Mouse (Mus musculus) lung, postnatal 0 days (tissue): ENCODE results near the gene Lhfp. TPM values are rescaled to one million over a fixed set of nuclear protein-coding genes. Genes with fewer than 3 reads are reported as not detected.
A peak's percentile ranks its signal among the peaks of the same experiment; 100 is the strongest.

Source experiments
- ATAC-seq: fragments of 200-750 bp; cut with Nextera tagmentation; 2 replicates; pipeline ENCODE4 v1.8.0; 2017; ENCODE audit warnings: moderate library complexity
- DNase-seq: peaks from one replicate; pipeline ENCODE4 v3.0.0-alpha.2; 2016; ENCODE audit warnings: low spot score
- H3K27ac ChIP-seq: fragments of 300-500 bp; sonication (generic); 2 replicates; pipeline ENCODE4 v1.5.1; 2014; ENCODE audit warnings: antibody characterized with exemption, mild to moderate bottlenecking, low read length, mixed read lengths
- H3K27me3 ChIP-seq: fragments of 300-500 bp; sonication (generic); replicated peaks from 2 replicates; pipeline ENCODE4 v1.6.1; 2014; ENCODE audit warnings: low read length, mixed read lengths; ENCODE audit not compliant: insufficient read depth
- H3K36me3 ChIP-seq: fragments of 300-500 bp; sonication (generic); 2 replicates; pipeline ENCODE4 v1.6.1; 2014; ENCODE audit warnings: low read length, mixed read lengths; ENCODE audit not compliant: insufficient read depth
- H3K4me1 ChIP-seq: fragments of 300-500 bp; sonication (generic); 2 replicates; pipeline ENCODE4 v1.6.1; 2014; ENCODE audit warnings: antibody characterized with exemption, low read depth, low read length, mixed read lengths; ENCODE audit not compliant: insufficient read depth
- H3K4me2 ChIP-seq: fragments of 300-500 bp; sonication (generic); replicated peaks from 2 replicates; pipeline ENCODE4 v1.6.1; 2014; ENCODE audit warnings: low read depth, mild to moderate bottlenecking, low read length, moderate library complexity, mixed read lengths
- H3K4me3 ChIP-seq: fragments of 300-500 bp; sonication (generic); 2 replicates; pipeline ENCODE4 v1.5.1; 2014; ENCODE audit warnings: low read depth, low read length
- H3K9ac ChIP-seq: fragments of 300-500 bp; sonication (generic); replicated peaks from 2 replicates; pipeline ENCODE4 v1.6.1; 2014; ENCODE audit warnings: low read depth, mild to moderate bottlenecking
- H3K9me3 ChIP-seq: fragments of 300-500 bp; sonication (generic); 2 replicates; pipeline ENCODE4 v1.6.1; 2016; ENCODE audit warnings: low read length, mixed read lengths
- CTCF ChIP-seq: IDR thresholded peaks from 2 replicates; pipeline ENCODE4 v1.5.1; 2016; ENCODE audit warnings: antibody characterized with exemption, mild to moderate bottlenecking
- EP300 ChIP-seq: IDR thresholded peaks from 2 replicates; pipeline ENCODE4 v1.6.1; 2016; ENCODE audit warnings: antibody characterized with exemption, mild to moderate bottlenecking, control low read depth
- WGBS: fragments of 180-500 bp; shearing (Covaris S2); extraction: QIAGEN DNeasy Blood & Tissue Kit; methylation state at CpG from one replicate; pipeline ENCODE4 v1.1.7; 2014; 5-methylcytosine and 5-hydroxymethylcytosine counted together
- polyA plus RNA-seq: library from polyadenylated mRNA; unstranded; fragments of >200 nt; fragmentation: Nextera tagmentation; extraction: Ambion mirVana; gene quantifications from 2 replicates; pipeline ENCODE4 v1.2.1, GENCODE M21; 2015

Lhfp gene
- polyA plus RNA-seq, 1 experiment from 2014 or later, result 178 TPM

DNA sequence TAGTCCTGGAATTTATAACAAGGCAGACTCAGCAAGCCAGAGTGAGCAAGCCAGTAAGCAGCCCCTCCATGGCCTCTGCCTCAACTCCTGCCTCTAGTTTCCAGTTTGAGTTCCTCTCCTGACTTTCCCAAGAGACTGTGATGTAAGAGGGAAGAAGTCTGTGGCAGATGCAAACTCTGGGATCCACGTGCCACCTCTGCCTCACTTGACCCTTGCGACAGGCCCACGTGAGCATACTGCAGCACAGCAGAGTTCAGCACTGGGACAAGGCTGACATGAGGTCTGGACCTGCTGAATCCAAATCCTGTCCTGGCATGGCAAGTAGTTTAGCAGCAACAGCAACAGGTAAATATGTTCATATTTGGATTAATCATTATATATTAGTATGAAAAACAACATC lies 41.3 kb upstream of the Lhfp start:
- TF ChIP-seq CTCF (no peak), EP300 (no peak)
- Histone ChIP-seq H3K9ac (no peak overlapping the region), H3K4me2 (no peak overlapping the region), H3K27ac (no peak overlapping the region), H3K4me3 (no peak overlapping the region), H3K27me3 (no peaks in the 10 kb centered on the region), H3K4me1 (no peaks in the 10 kb centered on the region), H3K36me3 (peaks cover 27% of the 10 kb centered on the region), H3K9me3 (no peaks in the 10 kb centered on the region)
- no peak for DNase-seq
- WGBS, result 69% methylated on average over 3 of the region's 3 CpGs
- ATAC-seq, result no peak

GRCm38 (mm10) chr3:53002076-53002475 lies 39.3 kb upstream of the Lhfp start:
- no peak for ATAC-seq
- peak; percentile 6 for DNase-seq
- Histone ChIP-seq H3K4me2 (no peak overlapping the region), H3K9me3 (no peaks in the 10 kb centered on the region), H3K4me3 (no peak overlapping the region), H3K36me3 (peaks cover 19% of the 10 kb centered on the region), H3K27ac (no peak overlapping the region), H3K4me1 (no peaks in the 10 kb centered on the region), H3K9ac (no peak overlapping the region), H3K27me3 (no peaks in the 10 kb centered on the region)
- TF ChIP-seq EP300 (no peak), CTCF (no peak)
- 65% methylated on average over 6 of the region's 6 CpGs for WGBS

- Histone ChIP-seq H3K4me2 (no peak overlapping the region), H3K4me3 (no peak overlapping the region), H3K4me1 (no peaks in the 10 kb centered on the region), H3K36me3 (peaks cover 21% of the 10 kb centered on the region), H3K27me3 (no peaks in the 10 kb centered on the region), H3K9me3 (no peaks in the 10 kb centered on the region), H3K9ac (no peak overlapping the region), H3K27ac (no peak overlapping the region)
- ATAC-seq, result peak; percentile 52; the same call in 1 of the 2 replicates
- TF ChIP-seq EP300 (no peak), CTCF (peak; percentile 83)
- DNase-seq, result peak; percentile 82
- WGBS, result 66% methylated on average over 2 of the region's 2 CpGs
These were observed 36.8 kb upstream of the Lhfp start for GRCm38 (mm10) chr3:53004406-53005114.

- Histone ChIP-seq H3K36me3 (peaks cover 11% of the 10 kb centered on the region; the same call in 1 of the 2 replicates), H3K4me3 (no peak overlapping the region), H3K27ac (no peak overlapping the region), H3K9me3 (no peaks in the 10 kb centered on the region), H3K9ac (no peak overlapping the region), H3K4me1 (no peaks in the 10 kb centered on the region), H3K4me2 (no peak overlapping the region), H3K27me3 (no peaks in the 10 kb centered on the region)
- 90% methylated on average over 8 of the region's 8 CpGs for WGBS
- DNase-seq (no peak), ATAC-seq (no peak)
- TF ChIP-seq EP300 (no peak), CTCF (no peak)
These were observed 33.9 kb upstream of the Lhfp start for GRCm38 (mm10) chr3:53007411-53007810.

DNA sequence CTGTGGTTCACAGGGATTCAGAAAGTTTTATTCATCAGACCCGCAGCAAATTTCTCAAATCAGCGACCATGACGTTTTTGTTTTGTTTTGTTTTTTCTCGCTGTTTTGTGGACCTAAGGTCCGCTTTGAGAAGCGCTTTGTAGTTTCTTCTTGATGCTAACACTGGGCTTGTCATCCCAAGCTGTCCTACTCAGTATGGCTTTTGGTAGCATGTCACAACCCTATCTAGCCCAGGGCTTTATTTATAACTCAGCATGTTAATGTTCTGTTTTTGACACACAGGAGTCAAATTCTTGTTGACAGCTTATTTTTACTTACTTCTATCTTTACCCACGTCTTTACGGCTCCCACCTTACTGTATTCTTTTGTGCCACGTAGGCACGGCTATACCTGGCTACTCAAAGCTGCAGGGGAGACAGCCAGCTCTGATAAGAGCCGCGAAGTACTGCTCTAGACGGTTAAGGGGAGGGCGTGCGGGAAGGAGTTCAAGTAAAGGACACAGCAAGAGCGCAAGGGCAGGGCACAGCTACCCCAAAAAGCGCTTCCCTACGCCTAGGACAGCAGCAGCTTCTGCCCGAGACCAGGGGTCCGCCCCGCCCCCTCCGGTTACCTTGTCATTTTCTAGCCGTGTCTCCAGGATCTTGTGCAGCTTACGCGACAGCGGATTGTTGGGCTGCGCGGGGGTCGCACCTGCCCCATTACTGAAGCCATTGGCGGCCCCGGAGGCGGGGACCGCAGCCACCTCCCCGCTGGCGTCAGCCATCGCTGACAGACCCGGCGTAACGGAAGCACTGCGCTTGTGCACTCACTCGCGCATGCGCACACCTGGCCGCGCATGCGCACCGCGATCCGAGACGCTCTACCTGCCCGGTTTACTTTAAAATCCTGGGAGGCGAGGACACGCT lies 24.6 kb upstream of the Lhfp start, which contains the start of gene Cog6:
Cog6 (minus strand) TSS at position 802 of the 905 bp plus-strand sequence.
- H3K9me3 ChIP-seq, result no peaks in the 10 kb centered on the region
- peak within 1 kb of the TSS; percentile 72 for H3K27ac ChIP-seq
- no peaks in the 10 kb centered on the region for H3K27me3 ChIP-seq
- H3K4me1 ChIP-seq, result peaks cover 3% of the 10 kb centered on the region; the same call in 1 of the 2 replicates
- DNase-seq (peak; percentile 94), ATAC-seq (peak; percentile 95)
- peak within 1 kb of the TSS; percentile 73 for H3K4me2 ChIP-seq
- 4% methylated on average over 53 of the region's 53 CpGs for WGBS
- H3K4me3 ChIP-seq, result peak within 1 kb of the TSS; percentile 68
- H3K9ac ChIP-seq, result peak within 1 kb of the TSS; percentile 50
- TF ChIP-seq CTCF, result no peak
- TF ChIP-seq EP300, result no peak
- peaks cover 13% of the 10 kb centered on the region; the same call in 1 of the 2 replicates for H3K36me3 ChIP-seq

GRCm38 (mm10) chr3:53027333-53027732 lies 14.0 kb upstream of the Lhfp start:
- ATAC-seq (no peak), DNase-seq (no peak)
- H3K27me3 ChIP-seq, result no peaks in the 10 kb centered on the region
- no peak overlapping the region for H3K9ac ChIP-seq
- H3K4me2 ChIP-seq, result no peak overlapping the region
- TF ChIP-seq CTCF (no peak), EP300 (no peak)
- no peak overlapping the region for H3K27ac ChIP-seq
- WGBS, result 61% methylated on average over 4 of the region's 4 CpGs
- no peaks in the 10 kb centered on the region for H3K36me3 ChIP-seq
- no peaks in the 10 kb centered on the region for H3K4me1 ChIP-seq
- H3K9me3 ChIP-seq, result no peaks in the 10 kb centered on the region
- H3K4me3 ChIP-seq, result no peak overlapping the region
